Mouse (Mus musculus) liver, embryonic 12.5 days (tissue): ENCODE data around the gene Bend6. TPM values are rescaled to one million over a fixed set of nuclear protein-coding genes. Genes with fewer than 3 reads are reported as not detected.

Source experiments
- ATAC-seq: fragments of 200-750 bp; cut with Nextera tagmentation; 2 replicates; pipeline ENCODE4 v1.8.0; 2017; ENCODE audit warnings: moderate number of reproducible peaks, mild to moderate bottlenecking, moderate library complexity
- H3K27ac ChIP-seq: fragments of 300-500 bp; sonication (generic); 2 replicates; pipeline ENCODE4 v1.5.1; 2016; ENCODE audit warnings: mild to moderate bottlenecking
- H3K27me3 ChIP-seq: fragments of 300-500 bp; sonication (generic); replicated peaks from 2 replicates; pipeline ENCODE4 v1.6.1; 2016; ENCODE audit warnings: mild to moderate bottlenecking, moderate library complexity
- H3K36me3 ChIP-seq: fragments of 300-500 bp; sonication (generic); 2 replicates; pipeline ENCODE4 v1.6.1; 2016; ENCODE audit warnings: mild to moderate bottlenecking, moderate library complexity
- H3K4me1 ChIP-seq: fragments of 300-500 bp; sonication (generic); 2 replicates; pipeline ENCODE4 v1.6.1; 2016
- H3K4me2 ChIP-seq: fragments of 300-500 bp; sonication (generic); 2 replicates; pipeline ENCODE4 v1.6.1; 2016; ENCODE audit warnings: mild to moderate bottlenecking, moderate library complexity
- H3K4me3 ChIP-seq: fragments of 300-500 bp; sonication (generic); 2 replicates; pipeline ENCODE4 v1.5.1; 2016; ENCODE audit warnings: mild to moderate bottlenecking, moderate library complexity
- H3K9ac ChIP-seq: fragments of 300-500 bp; sonication (generic); 2 replicates; pipeline ENCODE4 v1.6.1; 2016; ENCODE audit warnings: mild to moderate bottlenecking, moderate library complexity
- H3K9me3 ChIP-seq: fragments of 300-500 bp; sonication (generic); replicated peaks from 2 replicates; pipeline ENCODE4 v1.6.1; 2016; ENCODE audit warnings: mild to moderate bottlenecking, moderate library complexity
- WGBS: fragments of 180-500 bp; shearing (Covaris S2); methylation state at CpG from one replicate; pipeline ENCODE4 v1.1.7; 2016; ENCODE audit not compliant: insufficient replicate concordance; 5-methylcytosine and 5-hydroxymethylcytosine counted together
- polyA plus RNA-seq: library from polyadenylated mRNA; unstranded; fragments of >200 nt; fragmentation: Nextera tagmentation; extraction: Ambion mirVana; gene quantifications from 2 replicates; pipeline ENCODE4 v1.2.1, GENCODE M21; 2016

Bend6 gene
- polyA plus RNA-seq, 1 experiment from 2014 or later = 1.5 TPM

DNA sequence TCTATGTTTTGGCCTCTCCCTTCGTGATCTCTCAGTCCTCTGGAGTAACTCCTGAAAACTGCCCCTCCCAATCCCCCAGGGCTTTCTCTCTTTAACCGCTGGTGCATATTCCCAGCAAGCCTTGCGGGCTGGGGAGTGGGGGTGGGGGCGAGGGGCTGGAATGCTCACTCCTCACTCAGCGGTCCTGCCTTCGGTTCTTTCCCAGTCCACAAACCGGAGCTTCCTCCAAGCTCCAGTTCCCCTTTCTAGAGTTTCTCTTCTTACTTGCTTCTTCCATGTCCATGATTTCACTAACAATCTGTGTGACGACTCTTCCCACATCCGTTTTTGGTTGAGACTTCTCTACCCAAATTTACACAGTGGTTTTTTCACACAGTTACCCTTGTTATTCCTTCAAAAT is 4.0 kb downstream of the Bend6 start:
- Histone ChIP-seq H3K4me1 (peaks cover 8% of the 10 kb centered on the region; the same call in 1 of the 2 replicates), H3K27me3 (peaks cover 60% of the 10 kb centered on the region), H3K9me3 (no peaks in the 10 kb centered on the region), H3K4me3 (no peak overlapping the region), H3K36me3 (no peaks in the 10 kb centered on the region), H3K9ac (no peak overlapping the region), H3K27ac (no peak overlapping the region), H3K4me2 (no peak overlapping the region)
- no peak for ATAC-seq
- 13% methylated on average over 9 of the region's 9 CpGs for WGBS

DNA sequence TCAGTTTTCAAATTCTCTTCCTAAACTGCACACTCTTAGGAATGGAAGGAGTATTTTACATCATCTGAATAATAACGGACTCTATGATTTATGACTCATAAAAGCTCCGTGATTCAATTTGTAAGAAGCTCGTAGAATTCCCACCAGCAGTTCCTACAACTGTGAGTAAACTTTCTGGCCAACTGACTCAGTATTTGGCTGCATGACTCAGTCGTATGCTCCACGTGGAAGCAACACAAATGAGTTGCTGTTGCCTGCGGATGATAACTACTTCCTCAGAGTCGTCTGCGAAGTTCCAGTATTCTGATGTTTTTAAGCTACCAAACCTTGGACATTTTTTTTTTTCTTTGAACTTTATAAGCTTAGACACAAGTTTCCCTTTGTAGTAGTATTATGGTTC is 7.4 kb downstream of the Bend6 start:
- 59% methylated on average over 8 of the region's 8 CpGs for WGBS
- H3K36me3 ChIP-seq = no peaks in the 10 kb centered on the region
- H3K9ac ChIP-seq = no peak overlapping the region
- no peak overlapping the region for H3K27ac ChIP-seq
- H3K4me3 ChIP-seq = no peak overlapping the region
- no peaks in the 10 kb centered on the region for H3K9me3 ChIP-seq
- H3K4me2 ChIP-seq = no peak overlapping the region
- no peak for ATAC-seq
- peaks cover 28% of the 10 kb centered on the region for H3K27me3 ChIP-seq
- H3K4me1 ChIP-seq = no peaks in the 10 kb centered on the region

DNA sequence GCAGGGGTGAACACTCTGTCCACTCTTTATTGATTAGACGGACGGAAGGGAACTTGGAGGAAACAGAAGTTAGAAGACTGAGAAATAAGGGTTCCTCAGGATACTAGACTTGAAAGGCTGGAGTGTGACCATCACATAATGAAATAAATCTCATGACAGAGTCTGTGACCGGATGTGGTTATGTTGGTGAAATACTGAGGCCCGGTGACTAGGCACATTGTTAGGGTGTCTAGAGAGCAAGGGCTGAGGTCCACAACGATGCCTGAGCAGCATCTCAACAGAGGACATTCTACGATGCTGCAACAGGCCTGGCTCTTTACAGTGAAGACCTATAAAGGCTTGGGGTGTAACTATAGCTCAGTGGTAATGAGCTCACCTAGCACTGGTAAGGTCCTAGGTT is 9.2 kb downstream of the Bend6 start:
- Histone ChIP-seq H3K4me2 (no peak overlapping the region), H3K36me3 (no peaks in the 10 kb centered on the region), H3K27ac (no peak overlapping the region), H3K4me3 (no peak overlapping the region), H3K27me3 (peaks cover 10% of the 10 kb centered on the region), H3K9ac (no peak overlapping the region), H3K4me1 (no peaks in the 10 kb centered on the region), H3K9me3 (no peaks in the 10 kb centered on the region)
- no peak for ATAC-seq
- 60% methylated on average over 6 of the region's 6 CpGs for WGBS

- H3K27me3 ChIP-seq = peaks cover 1% of the 10 kb centered on the region; the same call in 1 of the 2 replicates
- no peak overlapping the region for H3K27ac ChIP-seq
- no peaks in the 10 kb centered on the region for H3K36me3 ChIP-seq
- 68% methylated on average over 11 of the region's 11 CpGs for WGBS
- no peak overlapping the region for H3K9ac ChIP-seq
- no peak overlapping the region for H3K4me2 ChIP-seq
- no peaks in the 10 kb centered on the region for H3K4me1 ChIP-seq
- no peak overlapping the region for H3K4me3 ChIP-seq
- ATAC-seq = no peak
- H3K9me3 ChIP-seq = no peaks in the 10 kb centered on the region
Measured at GRCm38 (mm10) chr1:33897426-33897825, 10.2 kb downstream of the Bend6 start.

- ATAC-seq = no peak
- H3K4me2 ChIP-seq = no peak overlapping the region
- WGBS = 53% methylated on average over 4 of the region's 4 CpGs
- no peaks in the 10 kb centered on the region for H3K27me3 ChIP-seq
- H3K4me1 ChIP-seq = no peaks in the 10 kb centered on the region
- no peaks in the 10 kb centered on the region for H3K9me3 ChIP-seq
- H3K4me3 ChIP-seq = no peak overlapping the region
- no peak overlapping the region for H3K27ac ChIP-seq
- no peaks in the 10 kb centered on the region for H3K36me3 ChIP-seq
- H3K9ac ChIP-seq = no peak overlapping the region
Measured at GRCm38 (mm10) chr1:33896666-33897065, 10.9 kb downstream of the Bend6 start.

- no peaks in the 10 kb centered on the region for H3K36me3 ChIP-seq
- H3K27me3 ChIP-seq = no peaks in the 10 kb centered on the region
- ATAC-seq = no peak
- no peak overlapping the region for H3K4me3 ChIP-seq
- no peak overlapping the region for H3K4me2 ChIP-seq
- H3K9me3 ChIP-seq = no peaks in the 10 kb centered on the region
- H3K27ac ChIP-seq = no peak overlapping the region
- no peak overlapping the region for H3K9ac ChIP-seq
- no peaks in the 10 kb centered on the region for H3K4me1 ChIP-seq
- WGBS = 45% methylated on average over 6 of the region's 6 CpGs
Measured at GRCm38 (mm10) chr1:33896116-33896515, 11.5 kb downstream of the Bend6 start.

DNA sequence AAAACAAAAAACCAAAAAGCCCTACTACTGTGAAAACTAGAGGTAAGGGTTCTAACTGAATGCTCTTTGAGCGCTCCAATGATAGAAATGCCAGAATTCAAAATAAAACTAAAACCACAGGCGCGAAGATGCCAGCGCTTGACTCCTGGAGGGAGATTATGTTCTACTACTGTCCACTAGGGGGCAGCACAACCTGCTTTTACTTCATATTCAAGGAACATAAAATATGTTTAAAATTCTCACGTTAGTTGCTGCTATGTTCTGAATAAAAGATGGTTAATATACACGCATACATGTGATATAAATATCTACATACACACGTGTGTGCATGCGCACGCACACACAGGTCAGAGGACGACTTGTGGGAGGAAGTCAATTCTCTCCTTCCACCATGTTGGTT is 14.8 kb downstream of the Bend6 start:
- ATAC-seq = no peak
- no peaks in the 10 kb centered on the region for H3K4me1 ChIP-seq
- H3K4me3 ChIP-seq = no peak overlapping the region
- no peaks in the 10 kb centered on the region for H3K36me3 ChIP-seq
- H3K27me3 ChIP-seq = no peaks in the 10 kb centered on the region
- WGBS = 55% methylated on average over 10 of the region's 10 CpGs
- no peak overlapping the region for H3K4me2 ChIP-seq
- no peak overlapping the region for H3K9ac ChIP-seq
- no peak overlapping the region for H3K27ac ChIP-seq
- no peaks in the 10 kb centered on the region for H3K9me3 ChIP-seq

- Histone ChIP-seq H3K9ac (no peak overlapping the region), H3K27ac (no peak overlapping the region), H3K36me3 (no peaks in the 10 kb centered on the region), H3K4me1 (no peaks in the 10 kb centered on the region), H3K4me3 (peak overlapping the region; percentile 12), H3K9me3 (no peaks in the 10 kb centered on the region), H3K4me2 (peak overlapping the region; percentile 53), H3K27me3 (no peaks in the 10 kb centered on the region)
- ATAC-seq = no peak
- 6% methylated on average over 18 of the region's 18 CpGs for WGBS
Measured at GRCm38 (mm10) chr1:33883102-33883839, 24.3 kb downstream of the Bend6 start.

DNA sequence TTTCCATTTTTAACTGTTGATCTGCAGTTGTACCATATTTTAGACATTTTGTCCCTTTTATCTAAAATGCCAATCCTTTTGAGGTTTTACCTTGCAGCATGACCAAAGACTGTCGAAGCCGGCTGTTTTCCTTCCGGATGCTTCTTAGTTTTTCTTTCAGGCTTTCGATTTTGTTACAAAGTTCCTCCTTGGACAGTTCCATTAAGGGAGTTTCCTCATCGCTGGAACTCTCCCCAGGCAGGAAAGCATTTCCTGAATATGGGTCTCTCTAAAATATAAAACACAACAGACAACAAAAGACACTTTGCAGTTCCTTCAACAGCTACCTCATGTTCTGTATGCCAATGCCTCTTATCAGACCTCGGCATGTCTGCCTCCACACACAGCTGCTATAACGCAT is 29.4 kb downstream of the Bend6 start:
- Histone ChIP-seq H3K9ac (no peak overlapping the region), H3K36me3 (no peaks in the 10 kb centered on the region), H3K27me3 (no peaks in the 10 kb centered on the region), H3K9me3 (no peaks in the 10 kb centered on the region), H3K27ac (no peak overlapping the region), H3K4me2 (no peak overlapping the region), H3K4me1 (no peaks in the 10 kb centered on the region), H3K4me3 (no peak overlapping the region)
- no peak for ATAC-seq
- 60% methylated on average over 7 of the region's 7 CpGs for WGBS

DNA sequence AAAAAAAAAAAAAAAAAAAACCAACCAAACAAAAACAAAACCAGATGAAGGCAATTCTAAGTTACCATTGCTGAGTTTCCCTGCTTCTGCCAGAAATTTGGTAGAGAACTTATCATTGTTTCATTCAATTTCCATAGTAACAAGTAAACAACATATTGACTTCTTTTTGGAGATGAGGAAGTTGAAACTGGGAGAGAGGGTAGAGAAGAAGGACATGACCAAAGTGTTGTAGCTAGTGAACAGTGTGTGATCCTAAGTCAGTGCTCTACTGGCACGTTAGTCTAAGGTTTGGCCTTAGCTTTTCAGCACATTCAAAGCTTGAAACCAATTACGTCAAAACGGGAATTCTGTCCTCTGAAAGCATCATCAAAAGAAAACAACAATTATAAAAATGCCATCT is 31.2 kb downstream of the Bend6 start:
- WGBS = 56% methylated on average over 3 of the region's 3 CpGs

DNA sequence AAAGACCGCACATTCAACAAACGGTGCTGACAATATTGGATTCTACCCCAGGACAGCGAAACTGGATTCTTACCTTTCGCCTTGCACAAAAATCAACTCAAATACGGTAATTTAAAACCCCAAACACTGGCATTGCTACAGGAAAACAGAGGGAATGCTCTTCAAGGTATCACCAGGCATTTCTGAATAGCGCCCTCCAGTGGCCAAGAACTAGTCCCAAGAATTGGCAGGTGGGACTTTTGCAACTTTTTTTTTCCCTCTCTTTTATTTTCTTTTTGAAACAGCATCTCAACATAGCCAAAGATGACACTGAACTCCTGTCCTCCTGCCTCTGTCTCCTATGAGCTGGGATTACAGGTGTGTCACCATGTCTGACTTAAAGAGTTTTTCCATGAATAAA is 31.9 kb downstream of the Bend6 start:
- H3K36me3 ChIP-seq = no peaks in the 10 kb centered on the region
- H3K27ac ChIP-seq = no peak overlapping the region
- no peak for ATAC-seq
- no peak overlapping the region for H3K4me2 ChIP-seq
- H3K27me3 ChIP-seq = no peaks in the 10 kb centered on the region
- no peaks in the 10 kb centered on the region for H3K9me3 ChIP-seq
- no peak overlapping the region for H3K9ac ChIP-seq
- no peaks in the 10 kb centered on the region for H3K4me1 ChIP-seq
- WGBS = 33% methylated on average over 6 of the region's 6 CpGs
- no peak overlapping the region for H3K4me3 ChIP-seq

More for the DNA sequence above, 31.2 kb downstream of the Bend6 start:
- H3K4me1 ChIP-seq = no peaks in the 10 kb centered on the region
- H3K9me3 ChIP-seq = no peaks in the 10 kb centered on the region
- H3K4me3 ChIP-seq = no peak overlapping the region
- H3K36me3 ChIP-seq = no peaks in the 10 kb centered on the region
- H3K27me3 ChIP-seq = no peaks in the 10 kb centered on the region
- H3K4me2 ChIP-seq = no peak overlapping the region
- H3K9ac ChIP-seq = no peak overlapping the region
- ATAC-seq = no peak
- no peak overlapping the region for H3K27ac ChIP-seq

GRCm38 (mm10) chr1:33873561-33873960 is 34.1 kb downstream of the Bend6 start:
- Histone ChIP-seq H3K27ac (no peak overlapping the region), H3K4me3 (no peak overlapping the region), H3K4me2 (no peak overlapping the region), H3K9ac (no peak overlapping the region), H3K36me3 (no peaks in the 10 kb centered on the region), H3K27me3 (no peaks in the 10 kb centered on the region), H3K9me3 (no peaks in the 10 kb centered on the region), H3K4me1 (no peaks in the 10 kb centered on the region)
- WGBS = 71% methylated on average over 5 of the region's 5 CpGs
- no peak for ATAC-seq

- H3K9ac ChIP-seq = no peak overlapping the region
- no peaks in the 10 kb centered on the region for H3K36me3 ChIP-seq
- 62% methylated on average over 3 of the region's 3 CpGs for WGBS
- no peak overlapping the region for H3K4me2 ChIP-seq
- ATAC-seq = no peak
- no peaks in the 10 kb centered on the region for H3K9me3 ChIP-seq
- H3K4me1 ChIP-seq = no peaks in the 10 kb centered on the region
- no peak overlapping the region for H3K27ac ChIP-seq
- no peak overlapping the region for H3K4me3 ChIP-seq
- H3K27me3 ChIP-seq = no peaks in the 10 kb centered on the region
Measured at GRCm38 (mm10) chr1:33869437-33869836, 38.2 kb downstream of the Bend6 start.
